Mouse (Mus musculus) forebrain, embryonic 14.5 days (tissue): ENCODE measurements at regions not wholly inside any gene's neighbourhood (a gene's known extent, or its start where the extent isn't known, plus 50 kb on each side); places are given as distances from the start of the nearest gene placed in this dataset.
A peak's percentile ranks its signal among the peaks of the same experiment; 100 is the strongest.

Experiments used
- ATAC-seq: fragments of 200-750 bp; cut with Nextera tagmentation; 2 replicates; pipeline ENCODE4 v1.8.0; 2017; ENCODE audit warnings: mild to moderate bottlenecking, moderate library complexity
- DNase-seq: peaks from one replicate; pipeline ENCODE4 v3.0.0-alpha.2; 2015; ENCODE audit warnings: low spot score
- H3K27ac ChIP-seq: fragments of 300-500 bp; sonication (generic); 2 replicates; pipeline ENCODE4 v1.5.1; 2014; ENCODE audit warnings: low read depth, mild to moderate bottlenecking, control low read depth, low read length, moderate library complexity
- H3K27me3 ChIP-seq: fragments of 300-500 bp; sonication (generic); replicated peaks from 2 replicates; pipeline ENCODE4 v1.6.1; 2014; ENCODE audit warnings: low read length, control low read depth, mixed read lengths; ENCODE audit not compliant: control insufficient read depth, insufficient read depth
- H3K36me3 ChIP-seq: fragments of 300-500 bp; sonication (generic); 2 replicates; pipeline ENCODE4 v1.6.1; 2014; ENCODE audit warnings: low read length, control low read depth; ENCODE audit not compliant: control insufficient read depth, insufficient read depth
- H3K4me1 ChIP-seq: fragments of 300-500 bp; sonication (generic); 2 replicates; pipeline ENCODE4 v1.6.1; 2014; ENCODE audit warnings: antibody characterized with exemption, low read length, control low read depth; ENCODE audit not compliant: control insufficient read depth, insufficient read depth
- H3K4me2 ChIP-seq: fragments of 300-500 bp; sonication (generic); 2 replicates; pipeline ENCODE4 v1.6.1; 2014; ENCODE audit warnings: mild to moderate bottlenecking, control low read depth, low read length
- H3K4me3 ChIP-seq: fragments of 300-500 bp; sonication (generic); 2 replicates; pipeline ENCODE4 v1.5.1; 2014; ENCODE audit warnings: low read depth, low read length, control low read depth
- H3K9ac ChIP-seq: fragments of 300-500 bp; sonication (generic); 2 replicates; pipeline ENCODE4 v1.6.1; 2014; ENCODE audit warnings: mild to moderate bottlenecking, low read length, control low read depth, moderate library complexity
- H3K9me3 ChIP-seq: fragments of 300-500 bp; sonication (generic); replicated peaks from 2 replicates; pipeline ENCODE4 v1.6.1; 2016; ENCODE audit warnings: low read length, control low read depth, mixed read lengths; ENCODE audit not compliant: control insufficient read depth
- WGBS: fragments of 180-500 bp; shearing (Covaris S2); extraction: QIAGEN DNeasy Blood & Tissue Kit; methylation state at CpG from one replicate; pipeline ENCODE4 v1.1.7; 2014; 5-methylcytosine and 5-hydroxymethylcytosine counted together

DNA sequence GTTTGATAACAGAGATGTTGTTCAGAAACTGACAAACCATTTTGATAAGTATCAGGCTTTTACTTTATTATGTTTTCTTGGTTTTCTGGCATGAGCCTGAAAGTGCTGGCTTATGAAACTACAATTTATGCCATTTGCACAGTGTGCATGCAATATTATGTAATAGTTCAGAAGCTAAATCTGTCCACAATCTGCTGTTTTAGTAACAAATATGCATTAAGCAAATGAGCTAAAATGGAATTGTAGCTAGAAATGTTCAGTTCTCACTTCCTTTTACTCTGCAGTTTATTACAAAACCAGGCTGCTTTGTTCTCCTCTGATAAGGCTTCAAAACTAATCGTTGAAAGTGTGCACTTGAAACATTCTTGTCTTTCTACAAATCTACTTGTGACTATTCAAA, 332.4 kb upstream of the Adarb2 start:
- Histone ChIP-seq H3K27me3 (no peaks in the 10 kb centered on the region), H3K4me1 (no peaks in the 10 kb centered on the region), H3K4me2 (no peak overlapping the region), H3K36me3 (no peaks in the 10 kb centered on the region), H3K9ac (no peak overlapping the region), H3K27ac (no peak overlapping the region), H3K9me3 (no peaks in the 10 kb centered on the region), H3K4me3 (no peak overlapping the region)
- ATAC-seq (no peak), DNase-seq (peak; percentile 4)
- WGBS = 67% methylated on average over 1 of the region's 1 CpGs

DNA sequence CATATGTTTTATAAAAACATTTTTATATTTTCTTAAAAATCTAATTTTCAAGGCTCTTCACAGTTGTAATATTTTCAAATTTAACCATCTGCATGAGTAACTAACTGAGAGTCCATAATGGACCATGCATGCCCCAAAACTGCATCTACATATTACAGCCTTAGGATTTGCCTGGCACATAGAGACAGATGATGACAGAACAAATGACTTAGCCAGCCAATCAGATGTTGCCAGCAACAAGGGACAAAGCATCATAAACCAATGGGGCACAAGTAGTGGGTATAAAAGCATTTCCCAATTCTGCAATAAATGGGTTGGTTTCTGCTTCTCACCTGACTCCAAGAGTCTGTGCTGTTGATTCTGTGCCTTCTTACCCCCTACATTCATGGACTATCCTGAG, 287.3 kb upstream of the Adarb2 start:
- no peaks in the 10 kb centered on the region for H3K27me3 ChIP-seq
- H3K27ac ChIP-seq = no peak overlapping the region
- DNase-seq (no peak), ATAC-seq (no peak)
- H3K4me2 ChIP-seq = no peak overlapping the region
- H3K9me3 ChIP-seq = no peaks in the 10 kb centered on the region
- no peaks in the 10 kb centered on the region for H3K36me3 ChIP-seq
- no peak overlapping the region for H3K4me3 ChIP-seq
- no peak overlapping the region for H3K9ac ChIP-seq
- no peaks in the 10 kb centered on the region for H3K4me1 ChIP-seq
